Mouse (Mus musculus): Measurements from ENCODE around the gene Trim31. TPM values are rescaled to one million over a fixed set of nuclear protein-coding genes. Genes with fewer than 3 reads are reported as not detected.

Gene Trim31
- polyA plus RNA-seq (2015; fragmentation: Illumina TruSeq; extraction: RNeasy Lipid Tissue Mini Kit (QIAGEN cat#74804); ENCODE audit: low read depth, low replicate concordance): not detected

GRCm38 (mm10) chr17:36897552-36898205 is at the start of gene Trim31:
Gene Trim31 (plus strand): TSS chr17:36898118.

GRCm38 (mm10) chr17:36866719-36867527 is 31.0 kb upstream of the Trim31 start, which contains the start of gene Trim15:
Gene Trim15 (minus strand): TSS chr17:36867210.

GRCm38 (mm10) chr17:36869284-36869954 is 28.5 kb upstream of the Trim31 start, which contains the start of gene Trim10:
Gene Trim10 (plus strand): TSS chr17:36869574.

GRCm38 (mm10) chr17:36890073-36890903 is 7.6 kb upstream of the Trim31 start, which contains the start of gene Trim40:
Gene Trim40 (minus strand): TSS chr17:36890123.

GRCm38 (mm10) chr17:36942791-36943471 is 45.0 kb downstream of the Trim31 start, which contains the start of gene Rnf39:
Gene Rnf39 (plus strand): TSS chr17:36942918.

GRCm38 (mm10) chr17:36950981-36951947 is 53.3 kb downstream of the Trim31 start, which contains the start of gene Ppp1r11:
Gene Ppp1r11 (minus strand): TSS chr17:36951741.

GRCm38 (mm10) chr17:36957999-36958743 is 60.3 kb downstream of the Trim31 start, which contains the start of the genes Znrd1 and Znrd1as:
Gene Znrd1 (minus strand): TSS chr17:36958559.
Gene Znrd1as (plus strand): TSS chr17:36958592.

Other genes with a start within 250 kb of the Trim31 start
- not detected for gene H2-M1, start 225.9 kb upstream of the Trim31 start, polyA plus RNA-seq (2015; fragmentation: Illumina TruSeq; extraction: RNeasy Lipid Tissue Mini Kit (QIAGEN cat#74804); ENCODE audit: low read depth, low replicate concordance)
- gene H2-M10.5, start 125.2 kb upstream of the Trim31 start, polyA plus RNA-seq (2015; fragmentation: Illumina TruSeq; extraction: RNeasy Lipid Tissue Mini Kit (QIAGEN cat#74804); ENCODE audit: low read depth, low replicate concordance): not detected
- not detected for gene H2-M10.6, start 85.9 kb upstream of the Trim31 start, polyA plus RNA-seq (2015; fragmentation: Illumina TruSeq; extraction: RNeasy Lipid Tissue Mini Kit (QIAGEN cat#74804); ENCODE audit: low read depth, low replicate concordance)
- 18.4 TPM for gene Trim26, start 61.0 kb upstream of the Trim31 start, polyA plus RNA-seq (2015; fragmentation: Illumina TruSeq; extraction: RNeasy Lipid Tissue Mini Kit (QIAGEN cat#74804); ENCODE audit: low read depth, low replicate concordance)
- gene Trim15, start 30.9 kb upstream of the Trim31 start, polyA plus RNA-seq (2015; fragmentation: Illumina TruSeq; extraction: RNeasy Lipid Tissue Mini Kit (QIAGEN cat#74804); ENCODE audit: low read depth, low replicate concordance): not detected
- gene Trim10, start 28.5 kb upstream of the Trim31 start, polyA plus RNA-seq (2015; fragmentation: Illumina TruSeq; extraction: RNeasy Lipid Tissue Mini Kit (QIAGEN cat#74804); ENCODE audit: low read depth, low replicate concordance): not detected
- gene Trim40, start 8.0 kb upstream of the Trim31 start, polyA plus RNA-seq (2015; fragmentation: Illumina TruSeq; extraction: RNeasy Lipid Tissue Mini Kit (QIAGEN cat#74804); ENCODE audit: low read depth, low replicate concordance): 0.42 TPM
- 5.6 TPM for gene Rnf39, start 44.8 kb downstream of the Trim31 start, polyA plus RNA-seq (2015; fragmentation: Illumina TruSeq; extraction: RNeasy Lipid Tissue Mini Kit (QIAGEN cat#74804); ENCODE audit: low read depth, low replicate concordance)
- gene Ppp1r11, start 53.6 kb downstream of the Trim31 start, polyA plus RNA-seq (2015; fragmentation: Illumina TruSeq; extraction: RNeasy Lipid Tissue Mini Kit (QIAGEN cat#74804); ENCODE audit: low read depth, low replicate concordance): 197 TPM
- 60.3 TPM for gene Znrd1, start 60.4 kb downstream of the Trim31 start, polyA plus RNA-seq (2015; fragmentation: Illumina TruSeq; extraction: RNeasy Lipid Tissue Mini Kit (QIAGEN cat#74804); ENCODE audit: low read depth, low replicate concordance)
- 8.0 TPM for gene Znrd1as, start 60.5 kb downstream of the Trim31 start, polyA plus RNA-seq (2015; fragmentation: Illumina TruSeq; extraction: RNeasy Lipid Tissue Mini Kit (QIAGEN cat#74804); ENCODE audit: low read depth, low replicate concordance)
- gene 2410137M14Rik, start 83.1 kb downstream of the Trim31 start, polyA plus RNA-seq (2015; fragmentation: Illumina TruSeq; extraction: RNeasy Lipid Tissue Mini Kit (QIAGEN cat#74804); ENCODE audit: low read depth, low replicate concordance): 0.74 TPM
- gene H2-M5, start 91.4 kb downstream of the Trim31 start, polyA plus RNA-seq (2015; fragmentation: Illumina TruSeq; extraction: RNeasy Lipid Tissue Mini Kit (QIAGEN cat#74804); ENCODE audit: low read depth, low replicate concordance): 1.2 TPM
- gene Zfp57, start 103.0 kb downstream of the Trim31 start, polyA plus RNA-seq (2015; fragmentation: Illumina TruSeq; extraction: RNeasy Lipid Tissue Mini Kit (QIAGEN cat#74804); ENCODE audit: low read depth, low replicate concordance): 12.3 TPM
- 122 TPM for gene Mog, start 125.3 kb downstream of the Trim31 start, polyA plus RNA-seq (2015; fragmentation: Illumina TruSeq; extraction: RNeasy Lipid Tissue Mini Kit (QIAGEN cat#74804); ENCODE audit: low read depth, low replicate concordance)
- gene Gabbr1, start 147.8 kb downstream of the Trim31 start, polyA plus RNA-seq (2015; fragmentation: Illumina TruSeq; extraction: RNeasy Lipid Tissue Mini Kit (QIAGEN cat#74804); ENCODE audit: low read depth, low replicate concordance): 529 TPM
- not detected for gene Olfr90, start 190.4 kb downstream of the Trim31 start, polyA plus RNA-seq (2015; fragmentation: Illumina TruSeq; extraction: RNeasy Lipid Tissue Mini Kit (QIAGEN cat#74804); ENCODE audit: low read depth, low replicate concordance)
- gene Olfr91, start 200.2 kb downstream of the Trim31 start, polyA plus RNA-seq (2015; fragmentation: Illumina TruSeq; extraction: RNeasy Lipid Tissue Mini Kit (QIAGEN cat#74804); ENCODE audit: low read depth, low replicate concordance): not detected
- not detected for gene Olfr92, start 222.0 kb downstream of the Trim31 start, polyA plus RNA-seq (2015; fragmentation: Illumina TruSeq; extraction: RNeasy Lipid Tissue Mini Kit (QIAGEN cat#74804); ENCODE audit: low read depth, low replicate concordance)

Data from brain, adult 10 weeks (tissue).